Mouse (Mus musculus) neural tube, embryonic 13.5 days (tissue): ENCODE results near the gene Bmpr1a. TPM values are rescaled to one million over a fixed set of nuclear protein-coding genes. Genes with fewer than 3 reads are reported as not detected.
"Not testable (repeated sequence)": the region's sequence is repeated elsewhere in the genome, so short reads cannot be mapped to it uniquely, and the experiment has no call there.

Source experiments
- ATAC-seq: fragments of 200-750 bp; cut with Nextera tagmentation; 2 replicates; pipeline ENCODE4 v1.8.0; 2017; ENCODE audit warnings: low read depth, mild to moderate bottlenecking, moderate TSS enrichment, moderate library complexity
- H3K27ac ChIP-seq: fragments of 300-500 bp; sonication (generic); replicated peaks from 2 replicates; pipeline ENCODE4 v1.5.1; 2015; ENCODE audit warnings: moderate library complexity, mild to moderate bottlenecking, inconsistent platforms
- H3K27me3 ChIP-seq: fragments of 300-500 bp; sonication (generic); 2 replicates; pipeline ENCODE4 v1.6.1; 2015; ENCODE audit warnings: mild to moderate bottlenecking, inconsistent platforms
- H3K36me3 ChIP-seq: fragments of 300-500 bp; sonication (generic); 2 replicates; pipeline ENCODE4 v1.6.1; 2015; ENCODE audit warnings: mild to moderate bottlenecking, inconsistent platforms
- H3K4me1 ChIP-seq: fragments of 300-500 bp; sonication (generic); replicated peaks from 2 replicates; pipeline ENCODE4 v1.6.1; 2015; ENCODE audit warnings: inconsistent platforms
- H3K4me2 ChIP-seq: fragments of 300-500 bp; sonication (generic); 2 replicates; pipeline ENCODE4 v1.6.1; 2015; ENCODE audit warnings: inconsistent platforms, mild to moderate bottlenecking, moderate library complexity
- H3K4me3 ChIP-seq: fragments of 300-500 bp; sonication (generic); 2 replicates; pipeline ENCODE4 v1.5.1; 2015; ENCODE audit warnings: mild to moderate bottlenecking, inconsistent platforms
- H3K9ac ChIP-seq: fragments of 300-500 bp; sonication (generic); 2 replicates; pipeline ENCODE4 v1.6.1; 2015; ENCODE audit warnings: moderate library complexity, mild to moderate bottlenecking, inconsistent platforms
- H3K9me3 ChIP-seq: fragments of 300-500 bp; sonication (generic); 2 replicates; pipeline ENCODE4 v1.6.1; 2016; ENCODE audit warnings: inconsistent platforms
- WGBS: fragments of 180-500 bp; shearing (Covaris S2); methylation state at CpG from one replicate; pipeline ENCODE4 v1.1.7; 2015; 5-methylcytosine and 5-hydroxymethylcytosine counted together
- polyA plus RNA-seq: library from polyadenylated mRNA; unstranded; fragments of >200 nt; fragmentation: Nextera tagmentation; extraction: Ambion mirVana; gene quantifications from 2 replicates; pipeline ENCODE4 v1.2.1, GENCODE M21; 2015

Bmpr1a gene
- polyA plus RNA-seq, 1 experiment from 2014 or later: 22.6 TPM

- 94% methylated on average over 3 of the region's 3 CpGs for WGBS
- no peak for ATAC-seq
- Histone ChIP-seq H3K4me2 (no peak overlapping the region), H3K9ac (no peak overlapping the region), H3K36me3 (peaks cover 32% of the 10 kb centered on the region), H3K27ac (no peak overlapping the region), H3K9me3 (no peaks in the 10 kb centered on the region), H3K4me1 (peaks cover 17% of the 10 kb centered on the region), H3K4me3 (no peak overlapping the region), H3K27me3 (no peaks in the 10 kb centered on the region)
Measured at GRCm38 (mm10) chr14:34445348-34445747, 57.8 kb downstream of the Bmpr1a start.

DNA sequence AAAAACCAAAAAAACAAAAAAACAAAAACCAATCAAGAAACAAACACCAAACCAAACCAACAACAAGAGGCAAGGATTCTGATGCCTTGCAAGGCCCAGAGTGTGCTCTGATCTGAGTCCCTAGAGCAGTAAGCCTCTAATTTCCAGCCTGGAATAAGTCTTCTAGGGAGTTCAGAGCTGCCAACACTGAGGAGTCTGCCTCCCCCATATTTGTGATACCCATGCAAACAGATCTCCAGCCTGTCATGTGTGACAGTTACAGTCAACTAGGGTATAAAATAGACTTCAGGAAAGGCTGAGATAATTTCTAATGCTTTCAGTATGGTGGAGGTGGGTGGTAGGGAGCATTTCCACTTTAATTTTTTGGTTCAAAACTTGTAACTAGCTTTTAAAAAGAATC, 58.2 kb downstream of the Bmpr1a start:
- ATAC-seq: no peak
- no peak overlapping the region for H3K4me2 ChIP-seq
- H3K4me1 ChIP-seq: peaks cover 17% of the 10 kb centered on the region
- no peak overlapping the region for H3K27ac ChIP-seq
- H3K9ac ChIP-seq: no peak overlapping the region
- H3K4me3 ChIP-seq: no peak overlapping the region
- peaks cover 33% of the 10 kb centered on the region for H3K36me3 ChIP-seq
- no peaks in the 10 kb centered on the region for H3K27me3 ChIP-seq
- H3K9me3 ChIP-seq: no peaks in the 10 kb centered on the region

GRCm38 (mm10) chr14:34444368-34444767, 58.8 kb downstream of the Bmpr1a start:
- Histone ChIP-seq H3K27me3 (no peaks in the 10 kb centered on the region), H3K4me1 (peaks cover 17% of the 10 kb centered on the region), H3K9ac (no peak overlapping the region), H3K36me3 (peaks cover 33% of the 10 kb centered on the region), H3K27ac (no peak overlapping the region), H3K4me2 (no peak overlapping the region), H3K4me3 (no peak overlapping the region), H3K9me3 (no peaks in the 10 kb centered on the region)
- no peak for ATAC-seq
- 81% methylated on average over 5 of the region's 5 CpGs for WGBS

DNA sequence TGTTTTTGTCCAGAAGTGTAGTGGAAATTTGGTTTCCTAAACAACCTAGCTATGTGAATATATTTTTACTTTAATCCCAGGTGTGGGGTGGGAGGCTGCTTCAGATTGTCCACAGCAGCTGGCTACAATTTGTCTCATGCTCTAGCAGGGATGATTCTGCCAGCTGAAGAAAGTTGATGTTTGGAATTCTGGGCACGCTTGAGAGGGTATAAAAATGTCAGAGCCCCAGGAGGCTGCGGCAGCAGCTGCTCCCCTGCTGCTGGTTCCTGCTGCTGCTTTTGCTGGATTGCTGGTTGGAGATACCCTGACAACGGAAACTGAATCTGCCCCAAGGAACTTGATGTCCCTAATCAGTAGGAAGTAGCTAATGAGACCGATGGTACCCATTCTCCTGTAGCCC, 60.6 kb downstream of the Bmpr1a start:
- no peaks in the 10 kb centered on the region for H3K27me3 ChIP-seq
- peak; percentile 83 for ATAC-seq
- 28% methylated on average over 4 of the region's 4 CpGs for WGBS
- H3K4me3 ChIP-seq: no peak overlapping the region
- H3K4me2 ChIP-seq: no peak overlapping the region
- no peak overlapping the region for H3K9ac ChIP-seq
- H3K27ac ChIP-seq: peak overlapping the region; percentile 35; the same call in 1 of the 2 replicates
- no peaks in the 10 kb centered on the region for H3K9me3 ChIP-seq
- peaks cover 30% of the 10 kb centered on the region for H3K36me3 ChIP-seq
- H3K4me1 ChIP-seq: peaks cover 17% of the 10 kb centered on the region

DNA sequence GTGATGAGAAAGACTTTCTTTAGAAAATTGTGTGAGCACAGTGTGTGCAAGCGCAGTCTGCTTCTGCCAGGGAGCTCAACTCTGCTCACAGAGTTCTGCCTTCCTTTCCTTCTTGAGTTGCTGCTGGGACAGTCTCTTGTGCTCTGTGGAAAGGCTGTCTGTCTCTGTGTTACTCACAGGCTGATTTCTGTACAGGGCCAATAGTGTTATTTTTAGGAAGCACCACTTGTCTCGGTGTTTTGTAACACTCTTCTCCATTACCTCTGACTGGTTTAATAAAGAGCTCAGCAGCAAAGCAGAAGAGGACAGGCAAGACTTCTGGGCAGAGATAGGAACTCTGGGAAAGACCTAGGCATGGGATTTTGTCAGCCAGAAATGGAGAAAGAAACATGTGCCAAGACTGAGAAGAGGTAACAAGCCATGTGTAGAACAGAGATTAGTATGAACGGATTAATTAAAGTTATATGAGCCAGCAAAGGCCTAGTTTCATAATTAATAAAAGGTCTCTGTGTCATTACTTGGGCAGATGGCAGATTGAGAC, 62.5 kb downstream of the Bmpr1a start:
- H3K27ac ChIP-seq: no peak overlapping the region
- WGBS: 95% methylated on average over 3 of the region's 3 CpGs
- peaks cover 21% of the 10 kb centered on the region for H3K36me3 ChIP-seq
- peaks cover 17% of the 10 kb centered on the region for H3K4me1 ChIP-seq
- no peaks in the 10 kb centered on the region for H3K9me3 ChIP-seq
- H3K9ac ChIP-seq: no peak overlapping the region
- no peak overlapping the region for H3K4me3 ChIP-seq
- H3K4me2 ChIP-seq: no peak overlapping the region
- no peak for ATAC-seq
- H3K27me3 ChIP-seq: no peaks in the 10 kb centered on the region

GRCm38 (mm10) chr14:34429069-34429468, 74.1 kb downstream of the Bmpr1a start:
- Histone ChIP-seq H3K27ac (no peak overlapping the region), H3K4me2 (no peak overlapping the region), H3K9me3 (no peaks in the 10 kb centered on the region), H3K9ac (no peak overlapping the region), H3K36me3 (peaks cover 48% of the 10 kb centered on the region), H3K27me3 (no peaks in the 10 kb centered on the region), H3K4me1 (no peaks in the 10 kb centered on the region), H3K4me3 (no peak overlapping the region)
- no peak for ATAC-seq
- 95% methylated on average over 1 of the region's 1 CpGs for WGBS

GRCm38 (mm10) chr14:34428274-34428673, 74.9 kb downstream of the Bmpr1a start:
- WGBS: 96% methylated on average over 3 of the region's 3 CpGs
- Histone ChIP-seq H3K4me1 (no peaks in the 10 kb centered on the region), H3K4me2 (no peak overlapping the region), H3K9ac (no peak overlapping the region), H3K27ac (no peak overlapping the region), H3K4me3 (no peak overlapping the region), H3K36me3 (peaks cover 56% of the 10 kb centered on the region), H3K9me3 (no peaks in the 10 kb centered on the region), H3K27me3 (no peaks in the 10 kb centered on the region)
- no peak for ATAC-seq

- no peak for ATAC-seq
- Histone ChIP-seq H3K9ac (no peak overlapping the region), H3K27ac (no peak overlapping the region), H3K9me3 (no peaks in the 10 kb centered on the region), H3K36me3 (peaks cover 65% of the 10 kb centered on the region), H3K4me3 (no peak overlapping the region), H3K27me3 (no peaks in the 10 kb centered on the region), H3K4me2 (no peak overlapping the region), H3K4me1 (no peaks in the 10 kb centered on the region)
- 95% methylated on average over 1 of the region's 1 CpGs for WGBS
Measured at GRCm38 (mm10) chr14:34421078-34421477, 82.1 kb downstream of the Bmpr1a start.

DNA sequence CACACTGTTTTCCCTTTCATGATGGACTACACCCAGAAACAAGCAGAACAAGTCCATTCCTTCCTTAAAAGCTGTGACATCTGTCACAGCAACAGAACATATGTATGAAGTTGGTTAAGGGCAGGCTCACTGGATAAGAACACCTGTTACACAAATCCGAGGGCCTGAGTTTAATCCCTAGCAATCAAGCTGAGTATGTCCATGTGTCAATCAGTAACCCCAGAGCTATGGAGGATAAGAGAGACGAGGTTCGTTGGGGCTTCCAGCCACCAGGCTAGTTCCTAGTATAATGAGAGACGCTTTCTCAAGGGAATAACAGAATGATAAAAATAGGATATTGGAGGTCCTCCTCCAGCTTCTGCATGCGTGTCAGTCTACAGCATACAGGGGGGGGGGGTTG, 85.6 kb downstream of the Bmpr1a start:
- peaks cover 61% of the 10 kb centered on the region for H3K36me3 ChIP-seq

GRCm38 (mm10) chr14:34416946-34417345, 86.2 kb downstream of the Bmpr1a start:
- H3K9me3 ChIP-seq, H3K27me3 ChIP-seq, H3K9ac ChIP-seq, ATAC-seq, H3K4me1 ChIP-seq, H3K4me2 ChIP-seq, H3K4me3 ChIP-seq, H3K27ac ChIP-seq: not testable (repeated sequence)
- 94% methylated on average over 4 of the region's 4 CpGs for WGBS
- H3K36me3 ChIP-seq: peaks cover 61% of the 10 kb centered on the region

More for the DNA sequence above, 85.6 kb downstream of the Bmpr1a start:
- Histone ChIP-seq H3K27me3 (no peaks in the 10 kb centered on the region), H3K9ac (no peak overlapping the region), H3K9me3 (no peaks in the 10 kb centered on the region), H3K27ac (no peak overlapping the region), H3K4me2 (no peak overlapping the region), H3K4me1 (no peaks in the 10 kb centered on the region), H3K4me3 (no peak overlapping the region)
- WGBS: 93% methylated on average over 5 of the region's 5 CpGs
- ATAC-seq: no peak

GRCm38 (mm10) chr14:34412164-34412896, 90.8 kb downstream of the Bmpr1a start:
- no peak overlapping the region for H3K4me2 ChIP-seq
- H3K9ac ChIP-seq: no peak overlapping the region
- ATAC-seq: no peak
- no peak overlapping the region for H3K4me3 ChIP-seq
- 91% methylated on average over 7 of the region's 7 CpGs for WGBS
- no peaks in the 10 kb centered on the region for H3K9me3 ChIP-seq
- H3K27ac ChIP-seq: no peak overlapping the region
- H3K27me3 ChIP-seq: no peaks in the 10 kb centered on the region
- peaks cover 68% of the 10 kb centered on the region for H3K36me3 ChIP-seq
- H3K4me1 ChIP-seq: no peaks in the 10 kb centered on the region

DNA sequence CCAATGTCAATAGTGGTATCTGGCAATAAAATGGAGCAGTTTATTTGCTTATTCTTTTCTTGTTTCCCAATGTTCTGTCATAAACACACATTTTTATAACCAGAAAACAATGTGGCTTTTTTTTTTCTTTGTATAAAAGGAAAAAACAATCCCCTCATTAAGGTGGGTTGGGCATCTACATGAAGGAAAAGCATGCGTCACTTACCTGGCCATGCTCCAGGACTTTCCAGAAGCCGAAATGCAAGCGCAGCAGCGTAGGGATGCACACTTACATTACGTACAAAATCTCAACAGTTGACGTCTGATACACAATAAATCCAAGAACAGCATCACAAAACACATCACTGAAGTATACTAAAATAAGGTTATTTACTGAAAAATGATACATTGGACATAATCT, 92.4 kb downstream of the Bmpr1a start:
- Histone ChIP-seq H3K4me1 (no peaks in the 10 kb centered on the region), H3K9ac (no peak overlapping the region), H3K27me3 (no peaks in the 10 kb centered on the region), H3K9me3 (no peaks in the 10 kb centered on the region), H3K27ac (no peak overlapping the region), H3K4me3 (no peak overlapping the region), H3K36me3 (peaks cover 75% of the 10 kb centered on the region), H3K4me2 (no peak overlapping the region)
- ATAC-seq: no peak
- 97% methylated on average over 6 of the region's 6 CpGs for WGBS

DNA sequence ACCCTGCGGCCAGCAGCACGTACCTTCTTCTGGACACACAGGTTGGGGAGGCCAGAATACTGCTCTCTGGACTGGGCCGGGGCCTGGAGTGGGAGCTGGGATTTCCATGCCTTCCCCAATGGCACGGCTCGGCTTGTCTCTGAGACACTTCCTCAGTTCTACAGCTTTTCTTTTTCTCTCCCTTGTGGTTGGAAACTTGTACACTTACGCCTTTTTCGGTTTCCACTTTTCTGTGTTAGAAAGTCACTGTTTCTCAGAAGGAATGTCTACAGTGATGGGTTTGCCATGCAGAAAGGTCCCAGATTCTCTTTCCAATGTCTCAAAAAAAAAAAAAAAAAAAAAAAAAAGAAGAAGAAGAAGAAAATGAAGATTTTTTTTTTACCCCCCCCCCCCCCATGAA, 99.7 kb downstream of the Bmpr1a start:
- peaks cover 79% of the 10 kb centered on the region for H3K36me3 ChIP-seq
- no peaks in the 10 kb centered on the region for H3K4me1 ChIP-seq
- WGBS: 95% methylated on average over 7 of the region's 7 CpGs
- no peak overlapping the region for H3K4me3 ChIP-seq
- no peak overlapping the region for H3K27ac ChIP-seq
- no peaks in the 10 kb centered on the region for H3K9me3 ChIP-seq
- H3K27me3 ChIP-seq: no peaks in the 10 kb centered on the region
- no peak for ATAC-seq
- H3K9ac ChIP-seq: no peak overlapping the region
- H3K4me2 ChIP-seq: no peak overlapping the region
